Mouse (Mus musculus): Measurements from ENCODE around the gene 4930578C19Rik.
"Not testable (repeated sequence)": the region's sequence is repeated elsewhere in the genome, so short reads cannot be mapped to it uniquely, and the experiment has no call there.

The 4930578C19Rik gene

GRCm38 (mm10) chrX:18461198-18461601 is at the start of gene 4930578C19Rik:
Gene 4930578C19Rik, minus strand, starts transcription at chrX:18461397.
- DNase-seq (ENCODE audit: low spot score), result no peak

DNA sequence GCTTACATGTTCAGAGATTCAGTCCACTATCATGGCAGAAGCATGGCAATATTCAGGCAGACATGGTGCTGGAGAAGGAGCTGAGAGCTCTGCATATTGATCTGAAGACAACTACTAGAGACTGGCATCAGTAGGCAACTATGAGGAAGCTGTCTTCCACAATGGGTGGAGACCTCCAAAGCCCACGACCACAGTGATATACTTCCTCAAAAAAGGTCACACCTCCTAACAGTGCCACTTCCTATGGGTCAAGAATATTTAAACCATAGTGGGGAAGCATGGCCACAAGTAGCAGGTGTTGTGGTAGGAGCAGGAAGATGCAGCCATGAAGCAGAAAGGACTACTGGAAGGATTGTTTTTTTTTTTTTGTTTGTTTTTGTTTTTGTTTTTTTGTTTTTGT is 6.5 kb upstream of the 4930578C19Rik start:
- no peak for DNase-seq (ENCODE audit: low spot score)

DNA sequence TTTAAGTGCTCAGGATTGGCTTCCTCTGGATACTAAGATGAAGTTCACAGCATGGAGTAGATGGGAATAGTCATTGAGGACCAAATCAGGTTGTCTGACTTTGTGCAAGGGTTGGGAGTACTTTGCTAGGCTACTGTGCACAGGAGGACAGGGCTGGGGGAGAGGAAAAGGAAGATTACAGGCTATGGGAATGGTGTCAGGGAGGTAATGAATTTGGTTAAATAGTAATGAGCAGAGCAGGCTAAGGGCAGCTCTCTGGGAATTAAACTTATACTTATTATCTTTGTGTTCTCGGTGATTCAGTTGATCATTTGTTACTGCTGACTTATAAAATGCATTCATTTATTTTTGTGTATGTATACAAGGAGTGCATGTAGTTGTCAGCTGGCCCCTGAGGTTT is 1.7 kb upstream of the 4930578C19Rik start:
- DNase-seq (ENCODE audit: low spot score), result no peak

GRCm38 (mm10) chrX:18451559-18451958 is 9.6 kb downstream of the 4930578C19Rik start:
- no peak for DNase-seq (ENCODE audit: low spot score)

GRCm38 (mm10) chrX:18442066-18442465 is 19.1 kb downstream of the 4930578C19Rik start:
- DNase-seq (ENCODE audit: low spot score), result peak; percentile 41

- no peak for DNase-seq (ENCODE audit: low spot score)
These were observed 35.7 kb downstream of the 4930578C19Rik start for GRCm38 (mm10) chrX:18425451-18425850.

- no peak for DNase-seq (ENCODE audit: low spot score)
These were observed 38.0 kb downstream of the 4930578C19Rik start for GRCm38 (mm10) chrX:18423206-18423605.

GRCm38 (mm10) chrX:18420161-18420784 is 40.9 kb downstream of the 4930578C19Rik start:
- no peak for DNase-seq (ENCODE audit: low spot score)

DNA sequence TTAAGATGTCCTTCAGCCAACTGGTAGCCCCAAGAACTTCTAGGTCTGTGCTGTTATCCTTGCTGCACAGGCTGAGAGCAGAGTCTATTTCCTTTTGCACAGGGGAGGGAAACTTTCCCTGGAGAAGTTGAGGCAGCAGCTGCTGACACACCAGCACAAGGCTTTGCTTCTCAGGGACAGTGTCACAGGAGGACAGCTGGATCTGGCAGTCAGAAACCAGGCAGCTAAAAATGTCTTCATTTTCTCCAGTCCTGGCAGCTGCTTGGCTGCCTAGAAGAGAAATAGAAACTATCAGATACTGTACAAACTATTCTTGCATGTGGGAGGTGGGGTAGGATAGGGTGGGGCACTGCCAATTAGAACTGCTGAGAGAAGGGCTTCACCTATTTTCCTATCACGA is 42.2 kb downstream of the 4930578C19Rik start:
- DNase-seq (ENCODE audit: low spot score), result no peak

- no peak for DNase-seq (ENCODE audit: low spot score)
These were observed 46.6 kb downstream of the 4930578C19Rik start for GRCm38 (mm10) chrX:18414560-18414959.

DNA sequence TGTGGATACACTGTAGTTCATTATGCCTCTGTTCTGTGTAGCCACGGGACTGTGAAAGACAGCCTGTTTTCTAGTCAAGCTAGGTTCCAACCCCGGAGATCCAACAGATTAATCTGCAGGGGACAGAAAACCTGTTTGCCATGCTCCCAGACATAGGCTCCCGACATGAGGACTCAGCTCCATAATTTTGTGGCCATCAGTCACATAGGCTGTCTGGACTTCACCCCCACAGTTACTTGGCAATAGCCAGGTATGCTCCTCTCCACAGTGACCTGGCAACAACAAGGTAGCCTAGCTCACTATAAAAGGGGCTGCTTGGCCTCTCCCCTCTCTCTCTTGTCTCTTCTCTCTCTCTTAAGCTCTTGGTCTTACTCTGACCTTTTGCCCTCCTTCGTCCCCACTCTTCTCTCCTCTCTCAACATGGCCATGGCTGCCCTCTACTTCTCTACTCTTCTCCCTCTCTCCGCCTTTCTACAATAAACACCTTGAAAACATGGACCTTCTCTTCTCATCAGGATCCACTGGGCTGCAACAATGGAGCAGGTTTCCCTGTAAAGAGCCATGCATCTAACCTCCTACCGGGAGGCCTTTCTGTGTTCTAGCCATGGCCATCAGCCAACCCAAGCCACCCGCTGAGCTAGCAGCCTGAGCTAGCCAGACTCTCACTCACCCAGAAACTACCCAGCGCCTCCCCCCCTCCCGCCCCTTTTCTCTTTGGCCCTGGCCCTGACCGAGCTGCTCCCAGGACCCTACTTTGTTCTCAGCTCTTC is 49.9 kb downstream of the 4930578C19Rik start:
- no peak for DNase-seq (ENCODE audit: low spot score)

DNA sequence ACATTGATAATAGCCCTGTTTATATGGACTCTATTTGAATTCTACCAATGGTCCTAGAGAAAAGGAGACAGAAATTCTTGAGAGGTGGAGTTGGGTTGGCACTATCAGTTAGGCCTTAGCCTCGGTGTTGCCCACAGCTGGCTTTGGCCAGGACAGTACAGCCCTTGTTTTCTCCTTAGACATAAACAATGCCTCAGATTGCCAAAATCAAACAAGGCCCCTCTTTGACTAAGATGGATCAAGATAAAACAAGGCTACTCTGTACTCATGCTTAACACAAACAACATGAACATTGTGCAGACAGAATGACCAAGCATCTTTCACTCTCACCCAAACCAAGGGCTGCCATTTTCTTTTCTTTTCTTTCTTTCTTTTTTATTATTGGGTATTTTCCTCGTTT is 51.6 kb downstream of the 4930578C19Rik start:
- DNase-seq (ENCODE audit: low spot score), result no peak

- peak; percentile 29 for DNase-seq (ENCODE audit: low spot score)
These were observed 58.9 kb downstream of the 4930578C19Rik start for GRCm38 (mm10) chrX:18402296-18402695.

DNA sequence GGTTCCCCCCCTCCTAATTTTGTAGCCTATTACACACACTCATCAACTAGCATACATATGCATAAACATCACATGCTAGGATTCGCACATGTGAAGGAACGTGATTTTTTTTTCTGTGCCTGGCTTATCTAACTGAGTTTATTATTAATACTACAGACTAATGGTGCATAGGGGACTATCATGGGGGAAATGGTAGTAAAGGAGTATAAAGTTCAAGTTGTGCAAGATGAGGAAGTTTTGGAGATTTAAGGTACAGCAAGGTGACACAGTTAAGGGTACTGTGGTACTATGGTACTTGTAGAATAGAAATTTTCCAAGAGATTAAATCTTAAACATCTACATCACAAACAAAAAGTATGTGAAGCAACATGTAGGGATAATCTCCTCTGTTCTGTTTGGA is 64.5 kb downstream of the 4930578C19Rik start:
- DNase-seq (ENCODE audit: low spot score), result no peak

DNA sequence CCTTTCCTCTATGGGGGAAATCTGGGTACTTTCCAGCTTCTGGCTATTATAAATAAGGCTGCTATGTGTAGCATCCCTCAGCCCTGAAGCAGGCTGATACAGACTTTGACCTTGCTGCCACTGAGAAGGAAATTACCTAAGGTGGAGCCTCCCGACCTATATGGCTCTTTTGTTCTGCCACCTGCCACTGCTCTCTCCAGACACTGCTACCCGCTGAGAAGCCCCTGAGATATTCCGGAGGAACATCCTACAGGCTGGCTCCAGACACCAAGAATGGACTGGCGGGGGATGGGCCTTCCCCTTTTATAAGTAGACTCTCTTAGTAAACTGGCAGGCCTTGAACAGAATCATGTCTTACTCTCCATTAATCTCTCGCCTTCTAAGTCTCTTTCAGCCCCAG is 77.0 kb downstream of the 4930578C19Rik start:
- DNase-seq (ENCODE audit: low spot score), result not testable (repeated sequence)
